Mouse (Mus musculus): ENCODE measurements around the gene Fgfr2. TPM values are rescaled to one million over a fixed set of nuclear protein-coding genes. Genes with fewer than 3 reads are reported as not detected.

The Fgfr2 gene
- polyA plus RNA-seq, 1 experiment from 2014 or later: 47.9 TPM

DNA sequence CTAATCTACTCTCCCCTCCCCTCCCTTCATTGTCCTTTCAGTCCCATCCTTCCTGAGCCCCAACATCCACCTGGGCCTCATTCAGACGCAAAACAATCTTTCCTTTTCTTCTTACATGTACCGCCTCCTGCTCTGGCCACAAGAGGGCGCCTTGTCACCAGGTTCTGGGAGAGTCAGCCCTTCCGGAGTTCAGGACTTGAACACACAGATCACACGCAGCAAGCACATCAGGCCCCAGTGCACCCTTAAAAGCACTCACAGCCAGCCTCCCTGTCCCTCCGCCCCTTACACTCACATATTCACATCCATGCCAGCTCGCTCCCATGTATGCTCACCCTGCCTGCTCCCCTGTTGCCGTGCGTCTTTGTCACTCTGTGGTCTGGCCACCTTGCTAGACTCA is 467.1 kb downstream of the Fgfr2 start:
- 8% methylated on average over 9 of the region's 9 CpGs for WGBS
- Histone ChIP-seq H3K27me3 (peaks cover 8% of the 10 kb centered on the region; the same call in 1 of the 2 replicates), H3K9me3 (replicated peaks) (no peaks in the 10 kb centered on the region), H3K4me1 (peaks cover 46% of the 10 kb centered on the region), H3K9ac (no peak overlapping the region), H3K27ac (peak overlapping the region; percentile 66; the same call in 1 of the 2 replicates), H3K4me3 (no peak overlapping the region), H3K4me2 (peak overlapping the region; percentile 10; the same call in 1 of the 2 replicates), H3K36me3 (ENCODE audit: poor library complexity, severe bottlenecking) (no peaks in the 10 kb centered on the region)
- ATAC-seq: peak; percentile 78

DNA sequence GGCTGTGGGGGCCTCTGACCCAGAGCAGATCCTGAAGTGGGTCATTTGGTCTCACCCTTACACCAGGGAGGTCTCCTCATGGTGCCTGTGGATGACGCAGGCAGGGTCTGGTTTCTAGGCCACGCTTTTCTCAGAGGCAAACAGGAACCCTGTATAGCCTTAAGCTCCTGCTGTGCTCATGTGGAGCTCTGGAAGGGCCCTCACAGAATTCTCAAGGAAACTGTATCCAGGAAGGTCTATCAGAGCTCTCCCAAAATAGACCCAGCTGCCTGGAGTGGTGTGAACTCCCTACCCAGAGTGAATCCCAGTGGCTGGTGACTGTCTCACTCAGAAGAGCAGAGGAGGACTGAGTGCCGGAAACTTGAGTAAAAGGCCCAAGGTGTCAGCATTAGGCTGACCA is 468.7 kb downstream of the Fgfr2 start:
- H3K36me3 ChIP-seq (ENCODE audit: poor library complexity, severe bottlenecking): no peaks in the 10 kb centered on the region
- peaks cover 6% of the 10 kb centered on the region; the same call in 1 of the 2 replicates for H3K27me3 ChIP-seq
- H3K4me2 ChIP-seq: no peak overlapping the region
- H3K4me3 ChIP-seq: no peak overlapping the region
- peaks cover 36% of the 10 kb centered on the region for H3K4me1 ChIP-seq
- H3K9ac ChIP-seq: no peak overlapping the region
- no peaks in the 10 kb centered on the region for H3K9me3 ChIP-seq (replicated peaks)
- no peak for ATAC-seq
- WGBS: 84% methylated on average over 3 of the region's 3 CpGs
- H3K27ac ChIP-seq: no peak overlapping the region

DNA sequence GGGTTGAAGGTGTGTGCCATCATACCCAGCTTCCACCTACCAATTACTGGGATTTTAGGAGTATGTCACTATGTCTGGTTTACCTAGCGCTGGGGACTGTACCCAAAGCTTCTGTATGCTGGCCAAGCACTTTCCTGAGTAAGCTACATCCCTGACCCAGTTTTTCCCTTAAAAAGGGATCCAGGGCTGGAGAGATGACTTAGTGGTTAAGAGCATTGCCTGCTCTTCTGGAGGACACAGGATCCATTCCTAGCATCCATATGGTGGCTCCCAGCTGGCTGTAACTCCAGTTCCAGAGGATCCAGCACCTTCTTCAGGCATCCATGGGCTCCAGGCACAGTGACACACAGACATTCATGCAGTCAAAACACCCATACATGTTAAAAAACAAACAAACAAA is 476.6 kb downstream of the Fgfr2 start:
- no peaks in the 10 kb centered on the region for H3K9me3 ChIP-seq (replicated peaks)
- H3K27me3 ChIP-seq: no peaks in the 10 kb centered on the region
- no peak overlapping the region for H3K4me3 ChIP-seq
- 96% methylated on average over 1 of the region's 1 CpGs for WGBS
- H3K36me3 ChIP-seq (ENCODE audit: poor library complexity, severe bottlenecking): no peaks in the 10 kb centered on the region
- H3K4me2 ChIP-seq: no peak overlapping the region
- H3K9ac ChIP-seq: no peak overlapping the region
- no peak overlapping the region for H3K27ac ChIP-seq
- H3K4me1 ChIP-seq: peaks cover 1% of the 10 kb centered on the region
- ATAC-seq: no peak

DNA sequence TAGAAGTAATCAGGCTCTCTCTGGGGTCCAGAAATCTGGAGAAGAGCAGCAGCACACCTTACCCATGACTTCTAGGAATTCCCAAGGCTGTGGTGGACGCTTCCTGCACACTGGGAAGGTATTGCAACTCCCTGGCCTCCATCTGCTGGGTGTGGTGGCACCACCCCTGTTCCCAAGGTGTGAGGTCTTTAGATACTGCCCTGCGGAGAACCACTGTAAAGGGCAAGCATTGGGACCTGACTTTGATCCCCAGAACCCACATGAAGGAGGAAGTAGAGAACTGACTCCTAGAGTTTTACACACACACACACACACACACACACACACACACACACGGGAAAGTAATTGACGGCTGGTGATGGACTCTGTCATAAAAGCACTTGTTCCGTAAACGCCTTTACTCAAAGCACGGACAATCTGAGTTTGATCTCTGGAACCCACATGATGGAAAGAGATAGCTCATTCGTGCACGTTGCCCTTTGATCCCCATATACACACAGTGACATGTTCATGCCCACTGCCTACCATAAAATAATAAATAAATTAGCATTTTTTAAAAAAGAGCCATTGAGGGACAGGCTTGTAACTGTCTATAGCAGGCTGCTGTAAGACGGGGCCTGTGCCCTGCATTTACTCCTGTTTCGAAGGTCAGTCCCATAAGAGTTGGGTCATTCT is 478.4 kb downstream of the Fgfr2 start:
- H3K9me3 ChIP-seq (replicated peaks): no peaks in the 10 kb centered on the region
- H3K4me2 ChIP-seq: no peak overlapping the region
- peaks cover 10% of the 10 kb centered on the region for H3K4me1 ChIP-seq
- WGBS: 88% methylated on average over 11 of the region's 11 CpGs
- H3K27ac ChIP-seq: no peak overlapping the region
- no peak overlapping the region for H3K9ac ChIP-seq
- no peak for ATAC-seq
- no peaks in the 10 kb centered on the region for H3K27me3 ChIP-seq
- H3K4me3 ChIP-seq: no peak overlapping the region
- H3K36me3 ChIP-seq (ENCODE audit: poor library complexity, severe bottlenecking): no peaks in the 10 kb centered on the region

DNA sequence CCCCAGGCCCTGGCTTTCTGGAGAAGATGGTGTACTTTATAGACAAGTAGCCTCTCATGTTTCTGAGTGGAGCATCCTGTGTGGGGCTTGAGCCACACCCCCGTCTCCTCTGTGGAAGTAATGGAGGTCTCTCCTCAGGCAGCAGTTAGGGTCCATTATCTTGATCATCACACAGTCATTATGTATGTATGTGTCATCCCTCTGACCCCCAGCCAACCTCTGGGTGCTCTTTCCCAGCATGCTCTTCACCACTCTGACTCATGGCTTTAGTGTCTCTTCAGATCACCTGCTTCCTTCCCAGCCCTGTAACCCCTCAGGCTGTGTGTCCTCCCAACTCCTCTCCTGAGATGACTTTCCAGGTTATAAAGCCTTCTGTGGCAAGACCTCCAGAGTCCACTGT is 481.5 kb downstream of the Fgfr2 start:
- Histone ChIP-seq H3K27me3 (no peaks in the 10 kb centered on the region), H3K4me2 (no peak overlapping the region), H3K9me3 (replicated peaks) (no peaks in the 10 kb centered on the region), H3K9ac (no peak overlapping the region), H3K27ac (no peak overlapping the region), H3K4me1 (peaks cover 10% of the 10 kb centered on the region), H3K36me3 (ENCODE audit: poor library complexity, severe bottlenecking) (no peaks in the 10 kb centered on the region), H3K4me3 (no peak overlapping the region)
- ATAC-seq: no peak
- 94% methylated on average over 1 of the region's 1 CpGs for WGBS

DNA sequence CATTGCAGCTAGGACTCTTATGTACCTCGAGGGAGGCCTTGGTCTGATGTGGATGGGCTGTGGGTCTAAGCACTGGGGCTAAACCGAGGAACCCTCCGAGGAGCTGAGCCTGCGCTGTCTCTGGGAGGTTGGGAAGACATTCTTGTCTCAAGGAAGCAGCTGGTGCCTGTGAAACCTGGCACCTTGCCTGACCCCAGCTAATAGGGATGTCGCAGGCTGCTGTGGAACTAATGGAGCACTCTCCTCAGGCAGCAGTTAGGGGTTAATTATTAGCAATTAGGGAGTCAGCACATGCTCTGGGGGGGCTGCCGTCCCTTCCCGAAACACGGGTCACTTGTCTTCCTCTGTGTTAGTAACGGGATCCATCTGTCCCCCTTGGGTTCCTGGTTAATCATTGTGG is 482.2 kb downstream of the Fgfr2 start:
- H3K9ac ChIP-seq: no peak overlapping the region
- no peak for ATAC-seq
- WGBS: 39% methylated on average over 9 of the region's 9 CpGs

DNA sequence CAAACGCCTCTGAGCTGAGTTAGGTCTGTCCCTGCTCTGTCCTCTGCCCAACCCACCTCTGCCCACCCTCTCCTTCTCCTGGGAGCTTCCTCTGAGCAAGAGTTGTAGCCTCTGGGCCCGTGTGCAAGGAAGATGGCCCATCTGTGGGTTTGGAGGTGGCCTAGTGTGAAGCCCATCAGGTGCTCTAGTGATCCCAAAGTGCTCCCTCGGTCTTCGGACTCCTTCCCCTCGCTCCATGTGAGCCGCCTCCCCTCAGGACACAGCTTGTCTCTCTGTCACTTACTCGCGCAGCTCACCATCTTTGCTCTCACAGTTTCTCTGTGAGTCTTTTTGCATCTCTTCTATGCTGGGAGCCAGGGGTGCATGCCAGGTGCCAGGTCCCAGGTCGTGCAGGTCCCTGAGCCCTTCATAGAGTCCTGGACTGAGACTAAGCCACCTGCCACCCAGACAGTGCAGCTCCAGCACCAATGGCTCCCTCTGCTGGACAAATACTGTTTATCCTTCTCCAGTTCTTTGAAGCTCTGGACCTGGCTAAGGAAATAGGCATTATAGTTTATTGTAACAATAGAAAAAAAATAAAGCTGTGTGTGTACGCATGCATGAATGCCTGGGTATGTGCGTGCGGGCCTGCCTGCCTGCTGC is 484.6 kb downstream of the Fgfr2 start:
- Histone ChIP-seq H3K27ac (no peak overlapping the region), H3K27me3 (no peaks in the 10 kb centered on the region), H3K4me3 (no peak overlapping the region), H3K36me3 (ENCODE audit: poor library complexity, severe bottlenecking) (no peaks in the 10 kb centered on the region), H3K4me2 (no peak overlapping the region), H3K9me3 (replicated peaks) (no peaks in the 10 kb centered on the region), H3K4me1 (peaks cover 10% of the 10 kb centered on the region), H3K9ac (no peak overlapping the region)
- peak; percentile 85 for ATAC-seq
- 60% methylated on average over 12 of the region's 12 CpGs for WGBS

More for the DNA sequence above, 482.2 kb downstream of the Fgfr2 start:
- no peak overlapping the region for H3K4me2 ChIP-seq
- H3K4me3 ChIP-seq: no peak overlapping the region
- H3K27ac ChIP-seq: no peak overlapping the region
- H3K4me1 ChIP-seq: peaks cover 10% of the 10 kb centered on the region
- H3K36me3 ChIP-seq (ENCODE audit: poor library complexity, severe bottlenecking): no peaks in the 10 kb centered on the region
- no peaks in the 10 kb centered on the region for H3K9me3 ChIP-seq (replicated peaks)
- no peaks in the 10 kb centered on the region for H3K27me3 ChIP-seq

DNA sequence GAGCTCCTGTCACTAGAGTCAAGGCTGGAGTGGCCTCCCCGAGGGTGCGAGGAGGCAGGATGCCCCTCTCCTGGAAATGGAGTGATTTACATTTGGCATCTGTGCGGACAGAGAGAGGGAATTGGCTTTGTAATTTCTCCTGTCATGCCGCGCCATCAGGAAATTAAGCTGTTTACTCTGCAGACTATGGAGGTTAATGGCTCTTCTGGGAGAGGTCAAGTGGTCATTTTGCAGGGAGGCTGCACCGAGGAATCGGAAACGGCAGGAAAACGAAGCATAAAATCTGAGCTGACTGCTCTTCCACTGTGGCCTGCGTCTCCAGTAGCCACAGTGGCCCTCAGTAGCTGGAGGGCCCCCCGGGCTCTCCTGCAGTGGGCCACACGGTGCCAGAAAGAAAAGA is 485.9 kb downstream of the Fgfr2 start:
- no peaks in the 10 kb centered on the region for H3K9me3 ChIP-seq (replicated peaks)
- H3K27ac ChIP-seq: no peak overlapping the region
- no peak overlapping the region for H3K4me2 ChIP-seq
- H3K27me3 ChIP-seq: no peaks in the 10 kb centered on the region
- H3K36me3 ChIP-seq (ENCODE audit: poor library complexity, severe bottlenecking): no peaks in the 10 kb centered on the region
- H3K4me1 ChIP-seq: peaks cover 10% of the 10 kb centered on the region
- H3K4me3 ChIP-seq: no peak overlapping the region
- no peak overlapping the region for H3K9ac ChIP-seq
- no peak for ATAC-seq
- WGBS: 62% methylated on average over 12 of the region's 12 CpGs

DNA sequence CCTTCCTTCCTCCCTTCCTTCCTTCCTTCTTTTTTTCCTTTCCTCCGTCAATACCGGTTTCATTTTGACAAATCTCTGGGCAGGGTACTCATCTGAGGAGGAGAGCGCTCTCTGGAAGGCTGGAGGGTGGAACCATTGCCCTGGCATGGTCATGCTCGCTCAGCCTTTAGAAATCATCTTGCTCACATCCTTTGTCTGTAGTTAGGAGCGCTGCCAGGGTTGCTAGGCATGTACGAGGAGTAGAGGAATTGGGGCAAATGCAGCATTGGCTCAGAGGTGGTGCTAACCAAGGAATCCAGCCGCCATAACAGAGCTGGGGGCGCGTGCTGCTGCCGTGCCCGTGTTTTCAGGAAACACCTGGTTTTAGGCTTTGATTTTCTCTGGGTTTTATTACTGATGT is 491.8 kb downstream of the Fgfr2 start:
- no peak overlapping the region for H3K9ac ChIP-seq
- H3K4me1 ChIP-seq: peaks cover 5% of the 10 kb centered on the region; the same call in 1 of the 2 replicates
- H3K4me3 ChIP-seq: no peak overlapping the region
- no peaks in the 10 kb centered on the region for H3K36me3 ChIP-seq (ENCODE audit: poor library complexity, severe bottlenecking)
- H3K27me3 ChIP-seq: 0 out of 2 replicates have a peak, but pooled peaks cover 4% of the 10 kb centered on the region
- no peaks in the 10 kb centered on the region for H3K9me3 ChIP-seq (replicated peaks)
- ATAC-seq: no peak
- no peak overlapping the region for H3K27ac ChIP-seq
- 71% methylated on average over 11 of the region's 11 CpGs for WGBS
- H3K4me2 ChIP-seq: no peak overlapping the region

DNA sequence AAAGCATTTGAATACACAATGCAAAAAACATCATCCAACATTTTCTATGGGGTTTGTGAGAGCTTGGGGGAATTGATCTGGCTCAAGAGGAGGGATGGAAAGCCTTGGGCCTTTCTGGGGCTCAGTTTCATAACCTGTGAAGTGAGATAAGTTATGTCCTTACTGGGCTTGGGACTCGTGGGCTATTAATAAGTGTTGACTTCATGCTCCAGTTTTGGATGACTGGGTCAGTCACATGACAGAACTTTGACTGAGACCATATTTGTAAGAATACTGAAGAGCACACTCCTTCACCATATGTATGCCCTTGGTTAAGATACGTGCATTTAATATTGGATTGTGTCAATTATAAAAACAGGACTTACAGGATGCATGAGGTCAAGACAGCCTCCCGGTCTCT is 495.7 kb downstream of the Fgfr2 start:
- ATAC-seq: no peak
- no peaks in the 10 kb centered on the region for H3K36me3 ChIP-seq (ENCODE audit: poor library complexity, severe bottlenecking)
- H3K9ac ChIP-seq: no peak overlapping the region
- H3K4me2 ChIP-seq: no peak overlapping the region
- peaks cover 5% of the 10 kb centered on the region; the same call in 1 of the 2 replicates for H3K4me1 ChIP-seq
- 93% methylated on average over 3 of the region's 3 CpGs for WGBS
- H3K27ac ChIP-seq: no peak overlapping the region
- 0 out of 2 replicates have a peak, but pooled peaks cover 4% of the 10 kb centered on the region for H3K27me3 ChIP-seq
- H3K9me3 ChIP-seq (replicated peaks): no peaks in the 10 kb centered on the region
- H3K4me3 ChIP-seq: no peak overlapping the region

DNA sequence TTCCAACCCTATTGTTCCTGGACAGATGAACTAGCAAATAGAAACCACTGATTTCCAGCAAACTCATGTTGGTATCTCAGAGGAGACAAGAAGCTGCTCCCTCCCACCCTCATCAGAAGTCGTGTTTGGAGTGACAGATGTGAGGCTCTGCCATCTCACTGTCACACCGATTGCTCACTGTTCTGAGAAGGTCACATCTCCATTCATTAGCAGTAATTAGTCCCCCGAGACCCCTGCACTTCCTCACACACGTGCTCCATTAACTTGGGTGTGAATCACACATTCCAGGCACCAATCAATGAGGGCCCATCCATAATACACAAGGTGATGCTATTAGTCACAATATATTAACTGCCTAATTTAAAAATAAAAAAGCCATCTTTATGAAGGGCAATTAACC is 497.0 kb downstream of the Fgfr2 start:
- Histone ChIP-seq H3K36me3 (ENCODE audit: poor library complexity, severe bottlenecking) (no peaks in the 10 kb centered on the region), H3K27me3 (0 out of 2 replicates have a peak, but pooled peaks cover 4% of the 10 kb centered on the region), H3K27ac (no peak overlapping the region), H3K4me1 (peaks cover 1% of the 10 kb centered on the region; the same call in 1 of the 2 replicates), H3K4me3 (no peak overlapping the region), H3K9me3 (replicated peaks) (no peaks in the 10 kb centered on the region), H3K4me2 (no peak overlapping the region), H3K9ac (no peak overlapping the region)
- WGBS: 38% methylated on average over 4 of the region's 4 CpGs
- ATAC-seq: peak; percentile 43; the same call in 1 of the 2 replicates

DNA sequence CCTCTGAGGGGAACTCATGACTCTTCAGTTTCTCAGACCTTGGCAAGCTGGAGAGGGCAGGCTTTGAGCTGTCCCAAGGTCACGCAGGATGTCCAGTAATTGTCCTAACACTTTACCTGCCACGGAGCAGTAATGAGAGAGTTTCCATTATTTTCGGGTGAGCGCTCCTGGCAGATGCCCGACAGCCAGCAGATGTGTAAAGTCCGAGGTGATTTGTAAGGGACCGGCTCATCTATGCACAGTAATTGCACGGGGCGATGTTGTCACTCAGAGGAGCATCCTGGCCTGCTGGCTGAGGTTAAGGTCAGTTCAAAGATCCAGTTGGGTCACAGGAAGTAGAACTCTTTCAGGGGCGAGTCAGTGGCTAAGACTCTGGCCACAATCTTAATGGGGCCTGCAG is 499.0 kb downstream of the Fgfr2 start:
- no peak for ATAC-seq
- no peak overlapping the region for H3K9ac ChIP-seq
- H3K9me3 ChIP-seq (replicated peaks): no peaks in the 10 kb centered on the region
- 0 out of 2 replicates have a peak, but pooled peaks cover 4% of the 10 kb centered on the region for H3K27me3 ChIP-seq
- no peak overlapping the region for H3K4me3 ChIP-seq
- no peak overlapping the region for H3K27ac ChIP-seq
- no peaks in the 10 kb centered on the region for H3K36me3 ChIP-seq (ENCODE audit: poor library complexity, severe bottlenecking)
- H3K4me2 ChIP-seq: no peak overlapping the region
- no peaks in the 10 kb centered on the region for H3K4me1 ChIP-seq
- WGBS: 82% methylated on average over 10 of the region's 10 CpGs

Measured in forebrain, embryonic 13.5 days (tissue).